Mouse (Mus musculus) gastrocnemius, postnatal 10 days (tissue): Measurements from ENCODE around the gene Vmn1r127. TPM values are rescaled to one million over a fixed set of nuclear protein-coding genes. Genes with fewer than 3 reads are reported as not detected.
"Not testable (repeated sequence)": the region's sequence is repeated elsewhere in the genome, so short reads cannot be mapped to it uniquely, and the experiment has no call there.

ENCODE experiments used
- DNase-seq: peaks from one replicate; pipeline ENCODE4 v3.0.0; 2021; ENCODE audit warnings: mixed read lengths
- long read RNA-seq, 2 experiments: library from polyadenylated mRNA; stranded (forward); transcript quantifications; one replicate each; pipeline ENCODE4 v2.0.0; 2021
- total RNA-seq, 2 experiments: library from RNA; stranded (reverse); gene quantifications; 2 replicates each; pipeline ENCODE4 v1.2.3; 2021

The Vmn1r127 gene
- total RNA-seq, result not detected
- long read RNA-seq, experiment 1, result 0 reads
- long read RNA-seq, experiment 2, result 0 reads

GRCm38 (mm10) chr7:21319761-21320160 lies at the start of gene Vmn1r127:
TSS of gene Vmn1r127 (minus strand) at chr7:21319861.
- DNase-seq, result not testable (repeated sequence)

- not testable (repeated sequence) for DNase-seq
Measured at GRCm38 (mm10) chr7:21361191-21361590, 41.5 kb upstream of the Vmn1r127 start, which contains the start of gene Vmn1r129. TSS of gene Vmn1r129 (minus strand) at chr7:21361291.

GRCm38 (mm10) chr7:21349073-21349472 lies 29.4 kb upstream of the Vmn1r127 start, which contains the start of gene Vmn1r128:
TSS of gene Vmn1r128 (plus strand) at chr7:21349373.
- DNase-seq, result not testable (repeated sequence)

- not testable (repeated sequence) for DNase-seq
Measured at GRCm38 (mm10) chr7:21301367-21301766, 18.3 kb downstream of the Vmn1r127 start, which contains the start of gene Vmn1r126. TSS of gene Vmn1r126 (minus strand) at chr7:21301467.

GRCm38 (mm10) chr7:21271879-21272278 lies 47.8 kb downstream of the Vmn1r127 start, which contains the start of gene Vmn1r125:
TSS of gene Vmn1r125 (plus strand) at chr7:21272179.
- not testable (repeated sequence) for DNase-seq

Other genes starting within 250 kb of the Vmn1r127 start
- not detected for gene Vmn1r121, start 221.3 kb downstream of the Vmn1r127 start, total RNA-seq
- not detected for gene Vmn1r122, start 185.7 kb downstream of the Vmn1r127 start, total RNA-seq
- gene Vmn1r123, start 157.7 kb downstream of the Vmn1r127 start, total RNA-seq, result not detected
- gene Gm5157, start 129.4 kb downstream of the Vmn1r127 start, total RNA-seq, result not detected
- gene Vmn1r124, start 59.2 kb downstream of the Vmn1r127 start, total RNA-seq, result not detected
- not detected for gene Vmn1r125, start 47.7 kb downstream of the Vmn1r127 start, total RNA-seq
- gene Vmn1r126, start 18.4 kb downstream of the Vmn1r127 start, total RNA-seq, result not detected
- gene Vmn1r128, start 29.5 kb upstream of the Vmn1r127 start, total RNA-seq, result not detected
- gene Vmn1r129, start 41.4 kb upstream of the Vmn1r127 start, total RNA-seq, result not detected
- gene Gm6882, start 112.9 kb upstream of the Vmn1r127 start, total RNA-seq, result not detected
- gene Vmn1r130, start 191.9 kb upstream of the Vmn1r127 start, total RNA-seq, result not detected
- gene Vmn1r131, start 226.2 kb upstream of the Vmn1r127 start, total RNA-seq, result not detected